Mouse (Mus musculus) heart, postnatal 0 days (tissue): Measurements from ENCODE around the gene Pdcd7.

Source experiments
- CTCF ChIP-seq: IDR thresholded peaks from 2 replicates; pipeline ENCODE4 v1.5.1; 2016; ENCODE audit warnings: antibody characterized with exemption, control low read depth, low read depth
- EP300 ChIP-seq: IDR thresholded peaks from 2 replicates; pipeline ENCODE4 v1.6.1; 2016; ENCODE audit warnings: antibody characterized with exemption, low read depth

GRCm38 (mm10) chr9:65394360-65394759 lies 48.5 kb downstream of the Pdcd7 start:
- TF ChIP-seq CTCF (no peak), EP300 (no peak)
